In the genomic region with DNA sequence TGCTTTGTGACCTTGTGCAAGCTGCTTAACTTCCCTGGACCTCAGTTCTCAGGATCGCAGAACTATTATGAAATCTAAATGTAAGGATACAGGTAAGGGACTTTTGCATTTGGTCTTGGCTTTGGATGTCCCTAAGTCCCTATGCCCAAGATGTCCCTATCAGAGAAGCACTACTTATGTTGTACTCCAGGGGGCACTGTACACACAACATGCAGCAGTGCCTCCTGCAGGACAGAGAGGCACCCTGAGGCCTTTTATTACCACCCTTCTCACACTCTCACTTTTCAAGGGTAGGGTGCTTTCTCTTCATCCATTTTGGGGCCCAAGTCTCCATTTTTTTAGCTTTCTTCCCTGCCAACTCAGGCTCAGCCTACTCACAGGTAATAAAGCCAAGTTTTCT, we compare ENCODE assay signal across 10 mouse cellular contexts. TPM values are rescaled to one million over a fixed set of nuclear protein-coding genes. Genes with fewer than 3 reads are reported as not detected.
A peak's percentile ranks its signal among the peaks of the same experiment; 100 is the strongest.
DNase-seq lines count a peak whose midpoint lies in the region; TF ChIP-seq lines count a peak whose summit lies in the region.
"Had no signal": no experiment of that assay in that cellular context is flagged by ENCODE, and none has a peak within 500 bp of the region (broad histone marks: within the 10 kb centered on the region; RNA-seq: fewer than 3 reads in every experiment).

No protein-coding gene starts in this region.

- WGBS in lung, adult 2 months = 97% methylated on average over 1 of the region's 1 CpGs

- peak; percentile 74 for TF ChIP-seq CTCF in lung, adult 2 months (IDR thresholded peaks at IDR 0.05; ENCODE audit: insufficient read depth, low read length)
- peak; percentile 41 for TF ChIP-seq CTCF in cortical plate, adult 2 months (IDR thresholded peaks at IDR 0.05; ENCODE audit: extremely low read depth, insufficient read depth, low read length)

- H3K4me1 ChIP-seq in lung, adult 2 months (ENCODE audit: control insufficient read depth, insufficient read depth, low read length) = no peaks in the 10 kb centered on the region
- 0 out of 2 replicates have a peak, but pooled peaks cover 2% of the 10 kb centered on the region for H3K4me1 ChIP-seq in cortical plate, adult 2 months (ENCODE audit: control insufficient read depth, insufficient read depth, low read length)
- H3K4me1 ChIP-seq: forebrain, embryonic 12.5 days had no signal

- no peak overlapping the region for H3K4me3 ChIP-seq in lung, adult 2 months (replicated peaks; ENCODE audit: extremely low read depth, low read depth, low read length)
- no peak overlapping the region for H3K4me3 ChIP-seq in cortical plate, adult 2 months (ENCODE audit: insufficient read depth, low read length)
- H3K4me3 ChIP-seq: forebrain, embryonic 12.5 days; megakaryocyte, embryonic 14.5 days had no signal

- TF ChIP-seq POLR2A in lung, adult 2 months (IDR thresholded peaks at IDR 0.05; ENCODE audit: borderline replicate concordance, extremely low read depth, low read depth, low read length) = no peak
- TF ChIP-seq POLR2A in cortical plate, adult 2 months (IDR thresholded peaks at IDR 0.05; ENCODE audit: extremely low read depth, insufficient read depth, low read length) = no peak

- DNase-seq in lung, adult 2 months = no peak
- DNase-seq in lung, postnatal 4 days = no peak
- peak; percentile 49 for DNase-seq in MEL-GATA-1-ER (ENCODE audit: extremely low read depth, low read depth)
- DNase-seq in thymus, postnatal 0 days (ENCODE audit: low spot score) = peak; percentile 69
- no peak for DNase-seq in adrenal gland, adult (ENCODE audit: inconsistent age in 2 of 2, low spot score in 1 of 2)
- no peak for DNase-seq in left cerebral cortex, adult 11 months (ENCODE audit: low spot score)
- DNase-seq: heart, postnatal 14 days had no signal

- H3K27ac ChIP-seq in cortical plate, adult 2 months (ENCODE audit: insufficient read depth, low read length) = no peak overlapping the region
- H3K27ac ChIP-seq: forebrain, embryonic 12.5 days had no signal

RNA-seq across cellular contexts. Expression of a gene that starts 15.8 kb away (rescaled TPM):
- polyA plus RNA-seq in lung, adult 2 months (2012; rRNA removed) = not detected in 2 replicates
- not detected in 2 replicates for polyA plus RNA-seq in cortical plate, adult 2 months (2012; rRNA removed)
- not detected in 2 replicates for polyA plus RNA-seq in thymus, postnatal 0 days (2015; fragmentation: Nextera tagmentation; extraction: Ambion mirVana)
- polyA plus RNA-seq: forebrain, embryonic 12.5 days had no signal

RNA-seq across cellular contexts. Expression of a gene that starts 44.0 kb away (rescaled TPM):
- 0.96 and 1.7 TPM in 2 replicates for polyA plus RNA-seq in lung, adult 2 months (2012; rRNA removed)
- polyA plus RNA-seq in cortical plate, adult 2 months (2012; rRNA removed) = 0.32 and 0.42 TPM in 2 replicates
- polyA plus RNA-seq in thymus, postnatal 0 days (2015; fragmentation: Nextera tagmentation; extraction: Ambion mirVana) = 0.06 TPM in 1 of 2 replicates, not detected in the other

Comparison
In these comparisons a context has a peak if more than half of its experiments do, and no peak if none do; other contexts are left out.
1. DNase-seq: peak in MEL-GATA-1-ER (single experiment) and thymus, postnatal 0 days (single experiment); none in lung, adult 2 months (single experiment), lung, postnatal 4 days (0 of 2), adrenal gland, adult (0 of 2) and left cerebral cortex, adult 11 months (single experiment).